Mouse (Mus musculus) forelimb bud, embryonic 11.5 days (tissue): ENCODE measurements at regions not wholly inside any gene's neighbourhood (a gene's known extent, or its start where the extent isn't known, plus 50 kb on each side); places are given as distances from the start of the nearest gene placed in this dataset.

ENCODE experiments used
- DNase-seq: peaks from one replicate; pipeline ENCODE4 v3.0.0-alpha.2; 2012; ENCODE audit warnings: low read depth, low spot score

GRCm38 (mm10) chr2:21129621-21130020 is 75.5 kb downstream of the Enkur start:
- no peak for DNase-seq

- no peak for DNase-seq
Observed at GRCm38 (mm10) chr2:21126531-21126930, 78.6 kb downstream of the Enkur start.

- no peak for DNase-seq
Observed at GRCm38 (mm10) chr2:21122421-21122820, 82.7 kb downstream of the Enkur start.

GRCm38 (mm10) chr2:21121663-21122062 is 83.5 kb downstream of the Enkur start:
- no peak for DNase-seq

GRCm38 (mm10) chr2:21116817-21117216 is 88.3 kb downstream of the Enkur start:
- no peak for DNase-seq

- no peak for DNase-seq
Observed at GRCm38 (mm10) chr2:21111527-21111926, 93.6 kb downstream of the Enkur start.

- no peak for DNase-seq
Observed at GRCm38 (mm10) chr2:21100248-21100808, 104.8 kb downstream of the Enkur start.

- DNase-seq = peak; percentile 11
Observed at GRCm38 (mm10) chr2:21091058-21091971, 113.8 kb downstream of the Enkur start.

- DNase-seq = no peak
Observed at GRCm38 (mm10) chr2:21085517-21085916, 116.8 kb upstream of the Arhgap21 start.

- no peak for DNase-seq
Observed at GRCm38 (mm10) chr2:21067292-21067850, 98.7 kb upstream of the Arhgap21 start.

- DNase-seq = no peak
Observed at GRCm38 (mm10) chr2:21060347-21060650, 91.6 kb upstream of the Arhgap21 start.

- no peak for DNase-seq
Observed at GRCm38 (mm10) chr2:21059618-21060346, 91.1 kb upstream of the Arhgap21 start.

- DNase-seq = no peak
Observed at GRCm38 (mm10) chr2:21058940-21059339, 90.3 kb upstream of the Arhgap21 start.

- DNase-seq = no peak
Observed at GRCm38 (mm10) chr2:21056450-21057210, 87.9 kb upstream of the Arhgap21 start.

- DNase-seq = no peak
Observed at GRCm38 (mm10) chr2:21055416-21055815, 86.7 kb upstream of the Arhgap21 start.

GRCm38 (mm10) chr2:21054325-21055082 is 85.8 kb upstream of the Arhgap21 start:
- no peak for DNase-seq

GRCm38 (mm10) chr2:21053596-21053995 is 84.9 kb upstream of the Arhgap21 start:
- DNase-seq = no peak

- DNase-seq = no peak
Observed at GRCm38 (mm10) chr2:21048996-21049395, 80.3 kb upstream of the Arhgap21 start.

GRCm38 (mm10) chr2:21048226-21048625 is 79.5 kb upstream of the Arhgap21 start:
- DNase-seq = no peak

- DNase-seq = no peak
Observed at GRCm38 (mm10) chr2:21046503-21047116, 77.9 kb upstream of the Arhgap21 start.
